Mouse (Mus musculus) cortical plate, adult 2 months (tissue): Measurements from ENCODE around the gene Ugt3a2. TPM values are rescaled to one million over a fixed set of nuclear protein-coding genes. Genes with fewer than 3 reads are reported as not detected.

Experiments
- H3K27ac ChIP-seq: fragments of 200-500 bp; 2 replicates; pipeline ENCODE4 v1.5.1; 2012; ENCODE audit warnings: low read length, control low read depth, inconsistent platforms; ENCODE audit not compliant: insufficient read depth
- H3K4me1 ChIP-seq: fragments of 200-500 bp; 2 replicates; pipeline ENCODE4 v1.6.1; 2011; ENCODE audit warnings: low read length; ENCODE audit not compliant: control insufficient read depth, insufficient read depth
- H3K4me3 ChIP-seq: fragments of 200-500 bp; 2 replicates; pipeline ENCODE4 v1.5.1; 2011; ENCODE audit warnings: mild to moderate bottlenecking, low read length, control low read depth; ENCODE audit not compliant: insufficient read depth
- CTCF ChIP-seq: fragments of 200-500 bp; IDR thresholded peaks from 2 replicates; pipeline ENCODE4 v1.5.1; 2011; ENCODE audit warnings: mild to moderate bottlenecking, control low read depth, low read length; ENCODE audit not compliant: insufficient read depth; ENCODE audit errors: extremely low read depth
- POLR2A ChIP-seq: fragments of 200-500 bp; IDR thresholded peaks from 2 replicates; pipeline ENCODE4 v1.6.1; 2011; ENCODE audit warnings: mild to moderate bottlenecking, low read length, control low read depth; ENCODE audit not compliant: insufficient read depth; ENCODE audit errors: extremely low read depth
- polyA plus RNA-seq: library from polyadenylated mRNA; depleted of rRNA; stranded (reverse); fragments of >200 nt; gene quantifications from 2 replicates; pipeline ENCODE4 v1.2.3, GENCODE M21; 2012; rRNA removed

Gene Ugt3a2
- polyA plus RNA-seq, 1 experiment: not detected

DNA sequence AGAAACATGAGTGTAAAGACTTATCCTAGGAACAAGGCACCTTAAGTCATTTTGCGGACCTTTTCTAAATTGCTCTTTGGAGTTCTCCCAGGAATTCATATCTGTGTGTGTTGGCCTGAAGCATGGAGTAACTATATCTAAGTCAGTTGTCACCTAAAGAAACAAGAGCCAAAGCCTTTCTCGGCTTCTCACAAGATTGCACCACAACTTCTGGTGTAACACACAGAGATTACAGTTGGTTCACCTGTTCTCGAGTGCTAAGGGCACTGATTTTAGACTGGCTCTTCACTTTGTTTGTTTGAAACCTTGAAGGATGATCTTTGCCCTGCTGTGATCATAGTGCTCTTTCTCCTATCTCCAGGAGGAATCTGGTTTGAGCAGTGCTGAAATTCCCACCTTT, 74.1 kb downstream of the Ugt3a2 start:
- TF ChIP-seq POLR2A: no peak
- no peak for TF ChIP-seq CTCF
- no peaks in the 10 kb centered on the region for H3K4me1 ChIP-seq

More for the DNA sequence above, 74.1 kb downstream of the Ugt3a2 start:
- Histone ChIP-seq H3K4me3 (no peak overlapping the region), H3K27ac (no peak overlapping the region)

Other genes starting within 250 kb of the Ugt3a2 start
- 24.1 and 24.5 TPM in 2 replicates for gene Lmbrd2, start 195.0 kb upstream of the Ugt3a2 start, polyA plus RNA-seq
- 3.5 TPM in 2 replicates for gene Skp2, start 180.1 kb upstream of the Ugt3a2 start, polyA plus RNA-seq
- not detected in 2 replicates for gene Ugt3a1, start 58.7 kb upstream of the Ugt3a2 start, polyA plus RNA-seq
- 1.4 and 1.8 TPM in 2 replicates for gene Capsl, start 100.5 kb downstream of the Ugt3a2 start, polyA plus RNA-seq
- 0.13 and 0.30 TPM in 2 replicates for gene Il7r, start 194.6 kb downstream of the Ugt3a2 start, polyA plus RNA-seq